Mouse (Mus musculus): Measurements from ENCODE around the gene Tnrc6b.
A peak's percentile ranks its signal among the peaks of the same experiment; 100 is the strongest.
"Not testable (repeated sequence)": the region's sequence is repeated elsewhere in the genome, so short reads cannot be mapped to it uniquely, and the experiment has no call there.

The Tnrc6b gene

DNA sequence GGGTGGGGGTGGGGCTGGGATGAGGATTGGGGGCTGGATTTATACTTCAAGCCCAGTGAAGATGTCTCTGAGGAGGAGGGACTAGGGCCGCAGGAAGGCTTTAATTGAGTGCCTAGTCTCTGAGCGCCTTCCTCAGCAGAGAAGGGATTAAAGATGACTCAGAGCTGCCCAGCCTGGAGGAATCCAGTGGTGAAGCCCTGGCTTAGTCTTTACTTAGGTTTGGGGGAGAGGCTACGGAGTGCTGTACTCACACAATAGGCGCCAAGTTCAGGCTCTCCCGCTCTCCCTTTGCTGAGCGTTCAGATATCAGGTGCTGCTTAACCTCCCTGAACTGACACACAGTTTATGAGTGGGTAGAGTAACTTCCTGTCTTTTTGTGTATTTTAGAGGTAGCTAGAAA is 86.6 kb downstream of the Tnrc6b start:
- DNase-seq = peak; percentile 58

GRCm38 (mm10) chr15:80798367-80799073 is 87.4 kb downstream of the Tnrc6b start:
- peak; percentile 98 for DNase-seq

GRCm38 (mm10) chr15:80799074-80799633 is 88.0 kb downstream of the Tnrc6b start:
- DNase-seq = peak; percentile 64

DNA sequence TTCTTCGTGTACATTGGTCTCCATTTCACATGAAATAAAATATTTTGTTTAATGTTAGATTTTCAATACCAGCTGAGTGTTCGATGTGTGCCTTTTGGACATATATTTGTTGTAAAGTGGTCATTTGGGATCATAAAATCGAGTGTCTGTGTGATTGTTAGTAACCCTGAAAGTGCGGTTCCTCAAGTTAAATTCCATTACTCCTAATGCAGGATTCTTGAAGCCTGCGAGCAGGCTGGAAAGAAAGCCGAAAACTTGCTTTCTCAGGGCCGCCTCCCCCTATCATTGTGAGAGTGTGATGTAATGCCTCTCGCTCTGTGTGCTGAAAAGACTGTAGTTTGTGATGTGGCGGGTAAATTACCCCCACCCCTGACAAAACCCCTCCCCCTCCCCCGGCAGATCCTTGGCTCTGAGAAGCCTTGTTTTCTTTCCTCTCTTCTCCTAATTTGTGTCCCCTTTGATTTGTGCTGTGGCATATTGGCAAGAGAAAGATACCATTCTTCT is 88.6 kb downstream of the Tnrc6b start:
- DNase-seq = peak; percentile 53

DNA sequence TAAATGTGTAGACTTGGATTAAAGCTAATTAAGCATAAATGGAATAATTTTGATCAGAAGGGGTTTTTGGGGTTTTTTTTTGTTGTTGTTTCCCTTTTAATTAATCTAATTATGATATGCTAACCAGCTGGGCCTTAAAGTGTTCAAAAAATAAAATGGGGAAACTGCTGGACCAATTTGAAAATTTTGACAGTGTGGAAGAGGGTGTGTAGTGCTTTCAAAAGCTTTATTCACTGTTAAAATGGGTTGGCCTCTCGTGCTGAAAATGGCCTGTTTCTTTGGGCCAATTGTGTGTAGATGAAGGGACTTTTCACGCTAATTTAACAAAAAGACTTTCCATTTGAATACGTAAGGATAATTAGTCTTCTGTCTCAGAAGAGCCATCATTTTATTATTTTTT is 89.1 kb downstream of the Tnrc6b start:
- no peak for DNase-seq

GRCm38 (mm10) chr15:80800765-80801164 is 89.7 kb downstream of the Tnrc6b start:
- DNase-seq = no peak

DNA sequence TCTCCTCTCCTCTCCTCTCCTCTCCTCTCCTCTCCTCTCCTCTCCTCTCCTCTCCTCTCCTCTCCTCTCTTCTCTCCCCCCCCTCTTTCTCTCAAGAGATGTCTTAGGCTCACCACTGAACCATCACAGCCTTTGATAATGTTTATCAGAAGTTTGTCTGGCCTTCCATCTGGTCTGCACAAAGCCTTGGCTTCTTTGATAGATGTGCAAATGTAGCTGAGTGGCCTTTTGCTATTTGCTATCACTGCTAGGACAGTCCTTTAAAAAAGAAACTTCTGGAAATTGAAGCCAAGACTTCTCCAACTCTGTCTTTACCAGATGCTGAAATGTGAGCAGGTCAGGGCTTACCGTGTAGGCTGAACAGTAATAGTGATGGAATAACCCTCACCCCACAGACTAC is 90.5 kb downstream of the Tnrc6b start:
- no peak for DNase-seq

DNA sequence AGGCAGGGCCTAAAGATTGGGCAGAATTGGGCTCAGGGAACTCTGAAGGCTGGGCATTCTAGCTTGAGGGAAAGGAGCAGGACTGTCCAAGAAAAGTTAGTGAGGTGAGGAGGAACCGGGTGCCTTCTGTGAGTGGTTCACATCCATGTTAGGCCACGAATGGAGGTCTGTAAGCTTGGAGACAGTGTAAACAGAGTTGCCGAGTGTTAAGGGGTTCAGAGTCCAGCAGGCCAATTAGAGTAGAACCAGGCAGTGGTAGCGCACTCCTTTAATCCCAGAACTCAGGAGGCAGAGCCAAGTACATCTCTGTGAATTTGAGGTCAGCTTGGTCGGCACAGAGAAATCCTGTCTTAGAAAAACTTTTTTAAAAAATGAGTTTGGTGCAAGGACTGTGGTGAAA is 96.0 kb downstream of the Tnrc6b start:
- DNase-seq = no peak

GRCm38 (mm10) chr15:80810226-80810625 is 99.1 kb downstream of the Tnrc6b start:
- no peak for DNase-seq

GRCm38 (mm10) chr15:80812840-80813239 is 101.7 kb downstream of the Tnrc6b start:
- DNase-seq = no peak

- DNase-seq = no peak
Observed at GRCm38 (mm10) chr15:80814792-80815191, 103.7 kb downstream of the Tnrc6b start.

- DNase-seq = no peak
Observed at GRCm38 (mm10) chr15:80822276-80822675, 111.2 kb downstream of the Tnrc6b start.

DNA sequence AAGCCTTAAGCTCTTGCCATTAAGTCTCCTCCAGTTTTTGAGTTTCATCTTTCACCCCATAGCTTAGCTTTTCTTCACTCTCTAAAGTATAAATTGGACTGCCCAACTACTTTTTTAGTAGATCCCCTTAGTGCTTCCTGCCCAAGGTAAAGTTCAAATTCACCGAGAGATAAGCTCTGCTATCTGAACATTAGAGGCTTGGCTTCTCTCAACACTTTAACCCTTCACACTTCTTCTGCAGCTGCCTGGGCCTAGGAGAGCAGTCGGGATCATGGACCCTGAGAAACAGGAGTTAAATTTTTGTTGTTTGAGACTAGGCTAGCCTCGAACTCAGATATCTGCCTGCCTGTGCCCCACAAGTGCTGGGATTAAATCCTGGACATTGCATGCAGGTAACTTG is 120.1 kb downstream of the Tnrc6b start:
- DNase-seq = no peak

GRCm38 (mm10) chr15:80832808-80833207 is 121.7 kb downstream of the Tnrc6b start:
- no peak for DNase-seq

DNA sequence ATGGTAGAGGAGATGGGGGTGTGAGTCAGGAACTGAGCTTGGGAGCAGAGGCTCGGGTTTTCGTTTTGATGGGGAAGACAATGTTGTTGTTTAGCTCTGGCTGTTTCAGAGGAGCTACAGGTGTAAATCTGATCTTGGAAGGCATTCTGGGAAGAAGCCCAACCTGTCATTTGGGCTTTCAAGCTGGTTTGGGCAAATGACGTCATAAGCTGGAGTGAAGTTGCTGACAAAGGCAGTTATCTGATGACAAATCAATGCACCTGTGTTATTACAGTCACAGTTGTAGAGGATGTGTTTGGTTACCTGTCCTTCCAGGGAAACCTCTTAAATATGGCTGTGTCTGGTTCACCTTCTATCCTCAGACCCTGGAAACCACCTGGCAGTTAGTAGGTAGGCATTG is 125.1 kb downstream of the Tnrc6b start:
- no peak for DNase-seq

GRCm38 (mm10) chr15:80838836-80839235 is 127.7 kb downstream of the Tnrc6b start:
- no peak for DNase-seq

- no peak for DNase-seq
Observed at GRCm38 (mm10) chr15:80839653-80840420, 128.7 kb downstream of the Tnrc6b start.

- DNase-seq = no peak
Observed at GRCm38 (mm10) chr15:80844262-80844661, 133.1 kb downstream of the Tnrc6b start.

DNA sequence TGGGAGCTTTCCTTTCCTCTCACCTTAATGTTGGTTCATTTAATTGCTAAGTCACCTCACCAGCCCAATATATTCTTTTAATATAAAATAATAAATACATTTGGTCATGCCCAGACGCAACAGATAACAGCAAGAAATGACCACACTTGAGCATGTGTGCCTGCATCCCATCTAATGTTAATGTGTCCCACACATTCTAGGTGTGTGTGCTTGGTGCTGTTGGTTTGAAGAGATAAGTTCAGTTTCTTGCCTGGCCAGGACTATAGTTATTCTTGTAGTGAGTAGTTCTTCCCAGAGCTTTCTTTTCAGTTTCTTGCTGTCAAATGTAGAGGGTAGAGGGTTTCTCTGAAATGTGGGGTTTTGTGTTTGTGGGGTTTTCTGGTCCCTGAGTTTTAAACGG is 133.8 kb downstream of the Tnrc6b start:
- no peak for DNase-seq

- DNase-seq = peak; percentile 43
Observed at GRCm38 (mm10) chr15:80850004-80850403, 138.9 kb downstream of the Tnrc6b start.

- DNase-seq = peak; percentile 60
Observed at GRCm38 (mm10) chr15:80850682-80851475, 139.8 kb downstream of the Tnrc6b start.

DNA sequence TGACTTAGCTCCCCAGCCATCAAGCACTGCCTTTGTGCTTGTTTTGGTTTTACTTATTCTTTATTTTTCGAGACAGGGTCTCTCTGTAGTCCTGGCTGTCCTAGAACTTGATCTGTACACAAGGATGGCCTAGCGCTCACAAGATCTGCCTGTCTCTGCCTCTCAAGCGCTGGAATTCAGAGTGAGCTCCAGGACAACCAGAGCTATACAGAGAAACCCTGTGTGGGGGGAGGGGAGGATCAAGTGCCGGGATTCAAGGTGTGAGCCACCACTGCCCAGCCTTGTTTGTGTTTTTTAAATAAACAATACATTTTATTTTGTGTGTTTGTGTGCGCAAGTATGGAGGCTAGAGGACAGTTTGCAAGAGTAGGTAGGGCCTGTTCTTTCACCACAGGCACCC is 141.0 kb downstream of the Tnrc6b start:
- no peak for DNase-seq

GRCm38 (mm10) chr15:80852527-80852926 is 141.4 kb downstream of the Tnrc6b start:
- DNase-seq = not testable (repeated sequence)

All from cerebellum, adult 9-10 months (tissue).